Mouse (Mus musculus) neutrophil, adult 5-6 weeks (primary cell): ENCODE results near the gene Sgtb. TPM values are rescaled to one million over a fixed set of nuclear protein-coding genes. Genes with fewer than 3 reads are reported as not detected.

Experiments used
- ATAC-seq: fragments of 151-379, 151-347 bp; 2 replicates; pipeline ENCODE4 v1.8.0; 2017; ENCODE audit warnings: mild to moderate bottlenecking, moderate TSS enrichment; ENCODE audit not compliant: insufficient number of reproducible peaks, poor library complexity, low FRiP score, severe bottlenecking; ENCODE audit errors: extremely low read depth
- total RNA-seq: library from RNA; stranded (forward); fragments of 200-1000 nt; gene quantifications from 2 replicates; pipeline ENCODE4 v1.2.3, GENCODE M21; 2017

Sgtb gene
- 0.49 and 1.3 TPM in 2 replicates for total RNA-seq

- ATAC-seq, result peak; percentile 87
Observed at GRCm38 (mm10) chr13:104109288-104109815, at the start of gene Sgtb, which contains the start of gene Nln. Sgtb (plus strand) TSS chr13:104109741. Nln (minus strand) TSS chr13:104109614.

- ATAC-seq, result no peak
Observed at GRCm38 (mm10) chr13:104060231-104060630, 49.3 kb upstream of the Sgtb start.

GRCm38 (mm10) chr13:104061975-104062750 lies 47.4 kb upstream of the Sgtb start:
- ATAC-seq, result no peak

GRCm38 (mm10) chr13:104063061-104063460 lies 46.5 kb upstream of the Sgtb start:
- ATAC-seq, result no peak

- ATAC-seq, result no peak
Observed at GRCm38 (mm10) chr13:104065649-104066347, 43.7 kb upstream of the Sgtb start.

- ATAC-seq, result no peak
Observed at GRCm38 (mm10) chr13:104069216-104069615, 40.3 kb upstream of the Sgtb start.

- no peak for ATAC-seq
Observed at GRCm38 (mm10) chr13:104070703-104071102, 38.8 kb upstream of the Sgtb start.

GRCm38 (mm10) chr13:104072351-104072750 lies 37.2 kb upstream of the Sgtb start:
- no peak for ATAC-seq

- ATAC-seq, result no peak
Observed at GRCm38 (mm10) chr13:104074230-104074629, 35.3 kb upstream of the Sgtb start.

GRCm38 (mm10) chr13:104074731-104075130 lies 34.8 kb upstream of the Sgtb start:
- ATAC-seq, result no peak

- ATAC-seq, result no peak
Observed at GRCm38 (mm10) chr13:104076993-104077392, 32.5 kb upstream of the Sgtb start.

- no peak for ATAC-seq
Observed at GRCm38 (mm10) chr13:104082504-104082903, 27.0 kb upstream of the Sgtb start.

GRCm38 (mm10) chr13:104084600-104084999 lies 24.9 kb upstream of the Sgtb start:
- no peak for ATAC-seq

- peak; percentile 70; the same call in 1 of the 2 replicates for ATAC-seq
Observed at GRCm38 (mm10) chr13:104089387-104089786, 20.2 kb upstream of the Sgtb start.

- ATAC-seq, result no peak
Observed at GRCm38 (mm10) chr13:104091734-104092133, 17.8 kb upstream of the Sgtb start.

- no peak for ATAC-seq
Observed at GRCm38 (mm10) chr13:104094531-104095385, 14.8 kb upstream of the Sgtb start.

GRCm38 (mm10) chr13:104095955-104096354 lies 13.6 kb upstream of the Sgtb start:
- no peak for ATAC-seq

- ATAC-seq, result no peak
Observed at GRCm38 (mm10) chr13:104097190-104097589, 12.4 kb upstream of the Sgtb start.

- ATAC-seq, result no peak
Observed at GRCm38 (mm10) chr13:104100416-104100815, 9.1 kb upstream of the Sgtb start.
